Mouse (Mus musculus) common myeloid progenitor, adult 5-6 weeks (primary cell): ENCODE results near the gene Rsl1d1. TPM values are rescaled to one million over a fixed set of nuclear protein-coding genes. Genes with fewer than 3 reads are reported as not detected.
"Not testable (repeated sequence)": the region's sequence is repeated elsewhere in the genome, so short reads cannot be mapped to it uniquely, and the experiment has no call there.

Experiments
- ATAC-seq: replicated peaks from 2 replicates; pipeline ENCODE4 v1.8.0; 2016; ENCODE audit warnings: low read depth, mild to moderate bottlenecking, moderate TSS enrichment, inconsistent platforms; ENCODE audit not compliant: poor library complexity, severe bottlenecking
- total RNA-seq: library from RNA; stranded (forward); fragments of 200-1000, 187-1606 nt; gene quantifications from 2 replicates; pipeline ENCODE4 v1.2.3, GENCODE M21; 2017

Rsl1d1 gene
- total RNA-seq, 1 experiment from 2014 or later, result 447 TPM

DNA sequence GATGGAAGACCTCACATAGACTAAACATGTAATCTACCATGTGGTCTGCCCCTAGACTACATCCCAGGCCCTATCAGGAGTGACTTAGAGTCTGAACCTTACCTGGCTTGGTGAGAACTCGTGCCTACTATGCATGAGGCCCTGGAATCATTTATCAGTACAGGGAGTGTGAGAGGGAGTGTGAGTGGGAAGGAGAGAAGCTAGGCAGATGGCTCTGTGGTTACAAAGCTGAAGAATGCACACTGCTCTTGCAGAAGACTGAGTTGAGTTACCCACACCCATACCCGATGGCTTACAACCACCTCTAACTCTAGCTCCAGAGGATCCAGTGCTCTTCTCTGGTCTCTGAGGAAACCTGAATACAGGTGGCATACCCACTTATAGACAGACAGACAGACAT, 36.7 kb downstream of the Rsl1d1 start:
- no peak for ATAC-seq

- no peak for ATAC-seq
Measured at GRCm38 (mm10) chr16:11164695-11165255, 38.4 kb downstream of the Rsl1d1 start.

DNA sequence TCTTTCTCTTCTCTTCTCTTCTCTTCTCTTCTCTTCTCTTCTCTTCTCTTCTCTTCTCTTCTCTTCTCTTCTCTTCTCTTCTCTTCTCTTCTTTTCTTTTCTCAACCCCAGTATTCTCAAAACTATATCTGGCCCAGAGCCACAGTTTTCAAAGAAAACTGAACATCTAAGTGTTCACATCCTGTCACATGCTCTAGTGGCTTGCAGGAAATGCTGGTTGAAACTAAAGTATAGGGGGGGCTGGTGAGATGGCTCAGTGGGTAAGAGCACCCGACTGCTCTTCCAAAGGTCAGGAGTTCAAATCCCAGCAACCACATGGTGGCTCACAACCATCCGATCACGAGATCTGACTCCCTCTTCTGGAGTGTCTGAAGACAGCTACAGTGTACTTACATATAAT, 45.4 kb downstream of the Rsl1d1 start:
- ATAC-seq, result not testable (repeated sequence)

DNA sequence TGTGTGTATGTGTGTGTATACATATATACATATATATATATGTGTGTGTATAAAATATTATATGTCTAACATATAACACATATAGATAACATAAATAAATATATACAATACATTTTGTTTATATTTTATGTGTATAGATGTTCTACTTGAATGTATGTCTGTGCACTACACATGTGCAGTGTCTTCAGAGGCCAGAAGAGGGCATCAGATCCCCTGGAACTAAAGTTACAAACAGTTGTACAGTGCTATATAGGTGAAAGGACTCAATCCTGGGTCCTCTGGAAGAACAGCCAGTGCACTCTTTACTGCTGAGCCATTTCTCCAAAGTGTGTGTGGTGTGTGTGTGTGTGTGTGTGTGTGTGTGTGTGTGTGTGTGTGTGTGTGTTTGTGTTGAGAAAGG, 48.6 kb downstream of the Rsl1d1 start:
- ATAC-seq, result no peak

GRCm38 (mm10) chr16:11143706-11144483, 59.2 kb downstream of the Rsl1d1 start:
- ATAC-seq, result not testable (repeated sequence)

Other genes with a start within 250 kb of the Rsl1d1 start
- 9.4 and 13.5 TPM in 2 replicates for gene Snn, start 142.4 kb downstream of the Rsl1d1 start, total RNA-seq
- 18.4 and 22.3 TPM in 2 replicates for gene Litaf, start 137.2 kb downstream of the Rsl1d1 start, total RNA-seq
- 16.2 and 29.3 TPM in 2 replicates for gene Txndc11, start 68.7 kb downstream of the Rsl1d1 start, total RNA-seq
- 218 and 256 TPM in 2 replicates for gene Zc3h7a, start 26.9 kb downstream of the Rsl1d1 start, total RNA-seq
- gene Gspt1, start 51.0 kb upstream of the Rsl1d1 start, total RNA-seq, result 201 and 211 TPM in 2 replicates
- gene Tnfrsf17, start 110.5 kb upstream of the Rsl1d1 start, total RNA-seq, result not detected in 2 replicates
- 11.8 and 16.1 TPM in 2 replicates for gene Snx29, start 119.6 kb upstream of the Rsl1d1 start, total RNA-seq